Mouse (Mus musculus): Measurements from ENCODE around the gene Rpap3. TPM values are rescaled to one million over a fixed set of nuclear protein-coding genes. Genes with fewer than 3 reads are reported as not detected.

Gene Rpap3
- polyA plus RNA-seq, 1 experiment from 2014 or later, result 18.7 TPM

- peak overlapping the region; percentile 76; the same call in 1 of the 2 replicates for H3K27ac ChIP-seq
- no peaks in the 10 kb centered on the region for H3K27me3 ChIP-seq
Observed at GRCm38 (mm10) chr15:97721008-97721701, 15.5 kb upstream of the Rpap3 start.

GRCm38 (mm10) chr15:97720026-97720675, 14.5 kb upstream of the Rpap3 start:
- Histone ChIP-seq H3K4me2 (peak overlapping the region; percentile 34), H3K36me3 (no peaks in the 10 kb centered on the region), H3K4me1 (replicated peaks) (peaks cover 21% of the 10 kb centered on the region), H3K9me3 (replicated peaks) (no peaks in the 10 kb centered on the region), H3K27me3 (no peaks in the 10 kb centered on the region), H3K27ac (peak overlapping the region; percentile 76), H3K4me3 (no peak overlapping the region), H3K9ac (no peak overlapping the region)
- peak; percentile 24; the same call in 1 of the 2 replicates for ATAC-seq (replicated peaks; ENCODE audit: insufficient number of reproducible peaks, insufficient read depth, low FRiP score, low read depth)
- WGBS, result 57% methylated on average over 12 of the region's 12 CpGs

More at GRCm38 (mm10) chr15:97721008-97721701, 15.5 kb upstream of the Rpap3 start:
- no peak for ATAC-seq (replicated peaks; ENCODE audit: insufficient number of reproducible peaks, insufficient read depth, low FRiP score, low read depth)
- H3K4me1 ChIP-seq (replicated peaks), result peaks cover 21% of the 10 kb centered on the region
- H3K9ac ChIP-seq, result no peak overlapping the region
- no peaks in the 10 kb centered on the region for H3K9me3 ChIP-seq (replicated peaks)
- 72% methylated on average over 15 of the region's 15 CpGs for WGBS
- H3K4me2 ChIP-seq, result no peak overlapping the region
- no peaks in the 10 kb centered on the region for H3K36me3 ChIP-seq
- no peak overlapping the region for H3K4me3 ChIP-seq

- no peak for ATAC-seq (replicated peaks; ENCODE audit: insufficient number of reproducible peaks, insufficient read depth, low FRiP score, low read depth)
- H3K9ac ChIP-seq, result no peak overlapping the region
- H3K4me2 ChIP-seq, result no peak overlapping the region
- peaks cover 21% of the 10 kb centered on the region for H3K4me1 ChIP-seq (replicated peaks)
- peak overlapping the region; percentile 76 for H3K27ac ChIP-seq
- no peak overlapping the region for H3K4me3 ChIP-seq
- H3K36me3 ChIP-seq, result no peaks in the 10 kb centered on the region
- H3K9me3 ChIP-seq (replicated peaks), result no peaks in the 10 kb centered on the region
- H3K27me3 ChIP-seq, result no peaks in the 10 kb centered on the region
- WGBS, result 92% methylated on average over 12 of the region's 12 CpGs
Observed at GRCm38 (mm10) chr15:97719494-97719893, 13.9 kb upstream of the Rpap3 start.

GRCm38 (mm10) chr15:97718535-97719155, 13.0 kb upstream of the Rpap3 start:
- WGBS, result 78% methylated on average over 8 of the region's 8 CpGs
- Histone ChIP-seq H3K36me3 (no peaks in the 10 kb centered on the region), H3K27me3 (no peaks in the 10 kb centered on the region), H3K9me3 (replicated peaks) (no peaks in the 10 kb centered on the region), H3K27ac (no peak overlapping the region), H3K4me1 (replicated peaks) (peaks cover 22% of the 10 kb centered on the region), H3K4me2 (no peak overlapping the region), H3K4me3 (no peak overlapping the region), H3K9ac (no peak overlapping the region)
- ATAC-seq (replicated peaks; ENCODE audit: insufficient number of reproducible peaks, insufficient read depth, low FRiP score, low read depth), result no peak

GRCm38 (mm10) chr15:97717861-97718534, 12.4 kb upstream of the Rpap3 start:
- peak; percentile 39; the same call in 1 of the 2 replicates for ATAC-seq (replicated peaks; ENCODE audit: insufficient number of reproducible peaks, insufficient read depth, low FRiP score, low read depth)
- Histone ChIP-seq H3K27ac (no peak overlapping the region), H3K9ac (no peak overlapping the region), H3K27me3 (no peaks in the 10 kb centered on the region), H3K9me3 (replicated peaks) (no peaks in the 10 kb centered on the region), H3K36me3 (no peaks in the 10 kb centered on the region), H3K4me2 (no peak overlapping the region), H3K4me1 (replicated peaks) (peaks cover 23% of the 10 kb centered on the region), H3K4me3 (no peak overlapping the region)
- WGBS, result 24% methylated on average over 12 of the region's 12 CpGs

GRCm38 (mm10) chr15:97716782-97717181, 11.2 kb upstream of the Rpap3 start:
- no peak overlapping the region for H3K4me2 ChIP-seq
- peaks cover 23% of the 10 kb centered on the region for H3K4me1 ChIP-seq (replicated peaks)
- no peak overlapping the region for H3K27ac ChIP-seq
- no peak overlapping the region for H3K9ac ChIP-seq
- no peak overlapping the region for H3K4me3 ChIP-seq
- H3K27me3 ChIP-seq, result no peaks in the 10 kb centered on the region
- H3K36me3 ChIP-seq, result no peaks in the 10 kb centered on the region
- ATAC-seq (replicated peaks; ENCODE audit: insufficient number of reproducible peaks, insufficient read depth, low FRiP score, low read depth), result no peak
- H3K9me3 ChIP-seq (replicated peaks), result no peaks in the 10 kb centered on the region
- 63% methylated on average over 11 of the region's 11 CpGs for WGBS

GRCm38 (mm10) chr15:97715734-97716133, 10.1 kb upstream of the Rpap3 start:
- H3K4me1 ChIP-seq (replicated peaks), result peaks cover 23% of the 10 kb centered on the region
- no peak overlapping the region for H3K27ac ChIP-seq
- H3K9ac ChIP-seq, result no peak overlapping the region
- H3K27me3 ChIP-seq, result no peaks in the 10 kb centered on the region
- ATAC-seq (replicated peaks; ENCODE audit: insufficient number of reproducible peaks, insufficient read depth, low FRiP score, low read depth), result no peak
- H3K9me3 ChIP-seq (replicated peaks), result no peaks in the 10 kb centered on the region
- no peak overlapping the region for H3K4me3 ChIP-seq
- H3K36me3 ChIP-seq, result no peaks in the 10 kb centered on the region
- H3K4me2 ChIP-seq, result no peak overlapping the region
- 91% methylated on average over 1 of the region's 1 CpGs for WGBS

GRCm38 (mm10) chr15:97715083-97715482, 9.5 kb upstream of the Rpap3 start:
- Histone ChIP-seq H3K4me2 (no peak overlapping the region), H3K36me3 (no peaks in the 10 kb centered on the region), H3K9me3 (replicated peaks) (no peaks in the 10 kb centered on the region), H3K9ac (no peak overlapping the region), H3K27ac (no peak overlapping the region), H3K4me1 (replicated peaks) (peaks cover 17% of the 10 kb centered on the region), H3K4me3 (no peak overlapping the region), H3K27me3 (no peaks in the 10 kb centered on the region)
- 91% methylated on average over 8 of the region's 8 CpGs for WGBS
- no peak for ATAC-seq (replicated peaks; ENCODE audit: insufficient number of reproducible peaks, insufficient read depth, low FRiP score, low read depth)

- H3K4me1 ChIP-seq (replicated peaks), result peaks cover 5% of the 10 kb centered on the region
- WGBS, result 62% methylated on average over 6 of the region's 6 CpGs
- H3K27me3 ChIP-seq, result no peaks in the 10 kb centered on the region
- H3K9ac ChIP-seq, result no peak overlapping the region
- no peaks in the 10 kb centered on the region for H3K9me3 ChIP-seq (replicated peaks)
- no peak overlapping the region for H3K27ac ChIP-seq
- no peak overlapping the region for H3K4me2 ChIP-seq
- H3K36me3 ChIP-seq, result no peaks in the 10 kb centered on the region
- no peak for ATAC-seq (replicated peaks; ENCODE audit: insufficient number of reproducible peaks, insufficient read depth, low FRiP score, low read depth)
- H3K4me3 ChIP-seq, result no peak overlapping the region
Observed at GRCm38 (mm10) chr15:97712546-97712945, 6.9 kb upstream of the Rpap3 start.

GRCm38 (mm10) chr15:97710906-97711305, 5.3 kb upstream of the Rpap3 start:
- Histone ChIP-seq H3K36me3 (no peaks in the 10 kb centered on the region), H3K4me1 (replicated peaks) (peaks cover 6% of the 10 kb centered on the region; the same call in 1 of the 2 replicates), H3K27me3 (no peaks in the 10 kb centered on the region), H3K27ac (no peak overlapping the region), H3K4me2 (no peak overlapping the region), H3K9me3 (replicated peaks) (no peaks in the 10 kb centered on the region), H3K4me3 (no peak overlapping the region), H3K9ac (no peak overlapping the region)
- 72% methylated on average over 6 of the region's 6 CpGs for WGBS
- no peak for ATAC-seq (replicated peaks; ENCODE audit: insufficient number of reproducible peaks, insufficient read depth, low FRiP score, low read depth)

GRCm38 (mm10) chr15:97696616-97697015, 9.0 kb downstream of the Rpap3 start:
- ATAC-seq (replicated peaks; ENCODE audit: insufficient number of reproducible peaks, insufficient read depth, low FRiP score, low read depth), result no peak
- H3K4me3 ChIP-seq, result no peak overlapping the region
- H3K4me1 ChIP-seq (replicated peaks), result no peaks in the 10 kb centered on the region
- no peaks in the 10 kb centered on the region for H3K9me3 ChIP-seq (replicated peaks)
- H3K27me3 ChIP-seq, result no peaks in the 10 kb centered on the region
- H3K9ac ChIP-seq, result no peak overlapping the region
- H3K4me2 ChIP-seq, result no peak overlapping the region
- H3K36me3 ChIP-seq, result peaks cover 75% of the 10 kb centered on the region
- H3K27ac ChIP-seq, result no peak overlapping the region
- 83% methylated on average over 10 of the region's 10 CpGs for WGBS
